Mouse (Mus musculus) bone marrow macrophage, adult 2 months (primary cell): ENCODE results near the gene Tctex1d4.

ENCODE experiments used
- CTCF ChIP-seq: IDR thresholded peaks from 2 replicates; pipeline ENCODE4 v1.5.1; 2012; ENCODE audit warnings: low read depth, mild to moderate bottlenecking, low read length, moderate library complexity
- POLR2A ChIP-seq: IDR thresholded peaks from 2 replicates; pipeline ENCODE4 v1.6.1; 2012; ENCODE audit warnings: mild to moderate bottlenecking, low read depth, low read length, borderline replicate concordance

DNA sequence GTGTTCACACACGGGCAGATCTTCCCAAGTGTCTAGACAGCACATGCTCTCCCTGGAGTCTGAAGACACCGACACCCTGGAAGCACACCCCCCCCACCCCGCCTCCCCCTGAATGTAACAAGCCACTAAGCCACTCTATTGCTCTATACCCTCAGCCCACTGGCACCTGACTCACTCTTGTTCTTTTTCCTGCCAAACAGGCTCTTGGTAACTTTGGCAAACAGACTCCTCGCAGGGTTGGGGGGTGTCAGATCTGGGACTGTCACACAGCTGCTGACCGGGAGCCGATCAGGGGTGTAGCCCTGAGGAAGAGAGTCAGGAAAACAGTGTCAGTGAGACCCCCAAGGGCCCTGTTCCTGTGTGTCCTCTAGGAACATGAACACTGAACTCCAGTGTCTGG is 4.6 kb downstream of the Tctex1d4 start:
- TF ChIP-seq CTCF (no peak), POLR2A (no peak)
